Mouse (Mus musculus) ZHBTc4 (cell line): ENCODE data around the gene Tlr4.

ENCODE experiments used
- DNase-seq: peaks from one replicate; pipeline ENCODE4 v3.0.0-alpha.2; 2011; ENCODE audit warnings: low read depth, low spot score

Tlr4 gene

DNA sequence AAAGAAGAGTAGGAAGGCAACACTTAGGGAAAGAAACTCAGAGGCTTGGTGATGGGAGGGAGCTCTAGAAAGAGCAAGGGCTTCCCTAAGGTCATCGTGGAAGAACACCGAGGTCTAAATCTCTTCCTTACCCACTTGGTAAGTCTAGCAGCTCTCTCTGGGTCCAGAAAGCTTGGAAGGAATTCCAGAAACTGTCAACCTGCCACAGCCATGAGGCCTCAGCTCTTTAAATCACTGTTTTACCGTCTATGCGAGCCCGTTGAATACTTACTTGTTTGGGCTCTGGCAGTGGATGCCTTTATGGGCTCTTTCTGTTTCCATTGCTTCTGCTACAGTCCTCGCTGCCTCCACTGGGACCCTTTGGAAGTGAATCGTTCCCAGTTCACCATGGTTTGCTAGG lies 67.6 kb downstream of the Tlr4 start:
- no peak for DNase-seq

DNA sequence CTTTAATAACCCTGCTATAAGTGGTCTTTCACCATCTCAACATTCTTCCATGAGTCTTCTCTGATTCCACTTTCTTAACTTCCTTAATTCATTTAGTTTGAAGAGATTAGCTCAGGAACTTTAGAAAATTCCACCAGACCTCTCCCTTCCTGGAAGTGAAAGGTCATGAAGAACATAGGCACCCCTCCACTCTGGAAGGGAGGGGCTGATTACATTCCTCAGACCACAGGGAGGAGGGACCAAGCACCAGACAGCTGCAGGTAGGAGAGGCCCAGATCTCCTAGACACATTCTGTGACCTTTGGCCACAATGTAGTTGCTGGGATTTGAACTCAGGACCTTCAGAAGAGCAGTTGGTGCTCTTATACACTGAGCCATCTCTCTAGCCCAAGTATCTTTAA lies 72.7 kb downstream of the Tlr4 start:
- peak; percentile 55 for DNase-seq

DNA sequence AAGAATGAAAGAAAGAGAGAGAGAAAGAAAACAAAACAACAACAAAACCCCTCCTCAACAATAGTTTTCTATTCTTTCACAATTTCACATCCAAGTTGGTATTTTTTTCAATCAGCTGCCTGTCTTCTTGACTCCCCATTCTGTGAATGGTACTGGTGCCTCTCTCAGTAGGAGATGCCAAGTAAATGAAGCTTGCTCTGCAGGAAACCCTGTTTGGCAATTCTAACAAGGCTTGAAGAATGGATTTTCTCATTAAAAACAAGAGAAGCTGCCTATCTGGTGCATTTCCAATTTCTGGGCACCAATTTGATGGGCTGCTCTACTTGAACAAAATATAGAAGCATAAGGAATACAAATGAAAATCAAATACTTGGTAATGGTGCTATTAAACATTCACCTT lies 74.1 kb downstream of the Tlr4 start:
- DNase-seq: no peak

DNA sequence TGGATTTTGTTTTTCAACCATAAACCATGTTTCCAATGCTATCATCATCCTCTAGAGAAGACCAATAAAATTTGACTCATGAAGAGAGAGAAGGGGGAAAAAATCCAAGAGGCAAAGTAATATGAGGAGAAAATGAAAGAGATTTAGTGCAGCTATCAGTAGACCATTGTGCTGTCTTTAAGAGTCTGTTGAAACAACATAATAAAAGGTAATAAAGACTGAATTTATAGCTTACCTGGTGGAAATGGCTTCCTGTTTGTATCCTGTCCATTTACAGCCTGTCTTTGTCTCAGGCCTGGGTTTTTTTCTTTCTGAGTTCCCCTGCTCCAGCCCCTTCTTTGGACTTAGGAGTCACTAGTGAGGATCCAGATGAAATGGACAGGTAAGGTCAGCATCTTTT lies 81.0 kb downstream of the Tlr4 start:
- DNase-seq: no peak

DNA sequence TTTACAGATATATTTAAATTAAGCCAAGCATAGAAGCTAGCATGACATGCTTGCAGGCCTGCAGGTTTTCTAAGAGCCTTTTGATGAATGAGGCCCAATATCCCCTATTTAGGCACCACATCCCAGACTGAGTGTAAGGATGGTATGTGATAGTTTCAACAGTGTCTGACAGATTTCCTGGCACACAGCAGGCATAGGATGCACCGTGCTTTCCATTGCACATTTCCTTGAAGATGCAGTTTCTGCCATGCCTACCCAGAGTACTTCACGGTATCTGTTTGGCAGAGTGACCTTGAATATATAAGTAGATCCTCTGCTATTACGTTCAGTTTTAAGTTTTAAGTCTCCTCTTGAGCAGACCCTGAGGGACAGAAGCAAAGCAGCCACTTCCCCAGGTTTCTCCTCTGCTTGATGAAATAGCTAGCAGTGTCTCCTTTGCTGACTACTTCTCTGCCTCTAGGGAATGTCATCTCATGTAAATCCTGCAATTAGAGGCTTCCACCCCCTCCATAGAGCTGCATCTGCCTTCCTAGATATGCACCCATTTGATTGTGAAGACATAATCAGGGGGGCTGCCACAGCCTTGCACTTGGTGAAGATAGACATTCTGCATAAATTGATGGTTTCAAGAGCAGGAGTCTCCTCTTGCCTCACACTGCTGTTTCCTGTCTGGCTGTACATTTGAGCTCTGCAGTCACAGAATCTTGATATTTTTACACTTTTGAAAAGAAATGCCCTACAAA lies 92.4 kb downstream of the Tlr4 start:
- no peak for DNase-seq

DNA sequence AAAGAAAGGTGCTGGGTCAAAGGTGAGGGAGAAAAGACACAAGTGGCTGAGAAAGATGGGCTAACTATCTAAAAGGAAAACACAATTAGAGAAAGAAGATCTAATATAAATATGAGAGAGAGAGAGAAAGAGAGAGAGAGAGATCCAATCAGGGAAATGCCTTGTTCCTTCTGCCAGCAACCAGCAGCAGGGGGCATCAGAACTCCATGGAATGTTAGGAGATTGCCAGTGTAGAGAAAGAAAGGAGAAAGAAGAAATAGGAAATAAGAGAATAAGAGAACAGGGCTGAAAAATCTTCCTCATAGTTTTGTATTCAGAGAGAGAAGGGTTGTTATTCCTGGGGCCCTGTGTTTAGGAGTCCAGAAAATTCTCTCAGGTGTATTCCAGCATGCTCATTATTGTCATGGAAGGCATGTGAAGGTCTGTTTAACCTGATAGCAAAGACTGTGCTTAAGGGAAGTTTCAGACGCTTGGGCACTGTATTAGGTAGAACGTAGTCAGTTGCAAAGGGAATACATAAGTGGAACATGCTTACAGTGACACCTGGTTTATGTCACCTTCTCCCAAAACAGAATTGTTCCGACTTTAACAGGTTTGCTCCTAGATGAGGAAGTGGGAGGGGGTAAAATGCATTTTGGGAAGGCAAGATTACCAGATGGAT lies 96.4 kb downstream of the Tlr4 start:
- DNase-seq: no peak

DNA sequence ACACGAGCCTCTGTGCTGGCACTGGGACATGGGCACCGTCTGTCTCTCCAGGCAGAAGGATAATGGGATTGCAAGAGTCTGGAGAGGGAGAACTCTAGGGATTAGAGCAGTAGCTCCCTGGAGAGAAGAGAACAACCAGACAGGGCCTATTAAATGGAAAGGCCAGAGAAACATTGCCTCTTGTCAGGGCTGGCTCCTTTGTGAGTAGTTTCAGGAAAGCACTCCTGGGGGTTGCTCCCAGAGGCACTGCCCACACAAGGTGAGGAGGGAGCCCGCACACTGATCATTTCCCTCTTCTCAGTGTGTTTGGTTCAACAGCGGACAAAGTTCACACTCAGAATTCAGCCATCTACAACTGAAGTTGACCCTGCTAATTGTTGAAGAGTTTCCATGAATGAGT lies 98.7 kb downstream of the Tlr4 start:
- no peak for DNase-seq

DNA sequence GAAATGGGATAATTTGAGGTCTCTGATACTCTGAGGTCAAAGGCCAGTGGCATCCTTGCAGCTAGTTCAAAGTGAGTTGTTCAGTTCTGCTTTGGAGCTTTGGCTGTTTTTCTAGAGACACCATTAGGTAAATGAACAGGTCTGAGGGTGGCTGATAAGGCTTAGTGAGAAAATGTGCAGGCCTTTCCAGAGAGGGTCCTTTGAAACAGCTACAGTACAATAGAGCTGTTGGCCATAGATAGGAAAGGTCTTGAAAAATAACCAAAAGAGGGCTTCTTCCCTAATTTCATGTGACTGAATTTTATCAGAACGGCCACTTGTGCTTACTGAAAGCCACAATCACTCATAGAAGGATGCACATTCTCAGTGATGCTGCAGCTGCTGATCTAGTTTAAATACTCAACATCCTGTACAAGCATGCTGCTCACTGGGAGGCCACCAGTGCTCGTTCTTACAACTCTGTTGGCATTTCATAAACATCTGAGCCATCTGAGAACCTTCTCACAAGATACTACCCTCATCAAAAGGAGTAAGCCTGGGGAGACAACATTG lies 100.2 kb downstream of the Tlr4 start:
- DNase-seq: no peak

DNA sequence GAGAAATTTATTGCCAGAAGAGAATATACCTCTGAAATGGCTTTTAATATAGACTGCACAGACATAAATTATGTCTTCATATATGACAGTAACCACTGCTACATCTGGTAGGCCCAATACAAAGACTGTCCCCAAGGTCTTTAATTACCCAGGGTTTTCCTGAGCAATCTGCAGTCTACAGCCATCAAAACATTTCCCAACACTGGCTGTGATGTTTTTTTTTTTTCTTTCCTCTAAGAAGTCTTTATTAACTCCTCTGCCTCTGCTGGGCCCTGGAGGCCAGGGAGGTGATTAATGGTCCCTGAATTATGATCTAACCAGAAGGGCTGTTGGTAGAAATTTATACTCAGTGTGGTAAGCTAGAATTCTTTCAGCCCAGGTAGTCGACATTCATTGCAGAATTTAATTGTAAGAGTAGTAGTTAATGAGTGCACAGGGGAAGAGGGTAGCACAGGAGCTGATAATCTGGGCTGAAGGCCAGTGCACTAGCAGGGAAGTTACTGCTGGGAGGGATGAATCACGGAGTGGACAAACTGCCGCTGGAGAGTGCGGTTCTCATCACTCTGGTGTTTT lies 111.2 kb downstream of the Tlr4 start:
- DNase-seq: no peak

DNA sequence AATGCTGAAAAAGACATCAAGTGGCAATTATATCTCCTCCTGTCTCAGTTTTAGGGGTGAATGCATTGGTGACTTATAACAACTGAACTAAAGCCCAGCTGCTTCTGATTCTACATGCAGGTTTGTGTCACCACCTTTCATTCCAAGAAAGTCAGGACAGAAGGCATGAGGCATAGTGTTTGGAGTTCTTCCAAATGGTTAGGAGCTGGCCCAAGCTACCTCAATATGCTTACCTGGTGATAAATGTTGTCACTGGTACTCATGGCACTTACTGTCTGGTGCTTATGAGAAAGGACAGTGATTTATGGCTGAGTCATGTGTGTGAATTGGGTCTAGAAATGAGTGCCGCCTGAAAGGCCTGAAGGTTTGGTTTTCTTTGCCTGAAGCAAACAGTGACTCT lies 114.5 kb downstream of the Tlr4 start:
- no peak for DNase-seq

DNA sequence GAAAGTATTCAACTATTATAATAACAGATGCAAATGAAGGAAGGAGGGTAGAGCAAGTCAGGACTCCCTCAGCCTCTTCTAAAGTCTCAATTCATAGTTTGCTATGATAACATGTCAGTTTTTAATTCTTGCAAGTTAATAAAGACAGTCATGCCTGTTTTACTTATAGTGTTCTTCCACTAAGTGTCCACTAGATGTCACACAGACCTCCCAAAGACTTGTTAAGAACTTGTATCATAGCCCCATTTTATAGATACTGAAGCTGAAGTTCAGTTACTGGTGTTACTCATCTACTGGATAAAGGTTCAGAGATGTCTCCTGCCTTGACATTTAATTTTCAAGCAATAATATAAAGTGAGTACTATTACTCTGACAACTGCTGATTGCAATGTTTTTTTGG lies 116.3 kb downstream of the Tlr4 start:
- peak; percentile 16 for DNase-seq

DNA sequence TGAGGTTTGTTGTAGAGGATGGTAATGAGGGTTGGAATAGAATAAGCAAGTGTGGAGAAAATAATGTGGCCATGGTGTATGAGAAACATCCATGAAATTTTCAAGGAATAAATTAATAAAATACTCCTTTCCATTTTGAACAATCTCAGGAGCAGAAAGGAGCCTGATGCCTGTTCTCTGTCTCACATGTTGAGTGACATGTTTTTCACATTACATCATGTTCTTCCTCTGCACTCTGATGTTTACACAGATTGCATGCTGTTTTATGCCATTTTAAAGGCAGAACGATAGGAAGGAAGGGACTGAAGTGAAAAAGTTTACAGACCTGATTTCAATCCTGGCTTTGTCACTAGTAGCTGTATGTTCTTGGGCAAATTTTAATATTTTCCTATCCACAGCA lies 120.3 kb downstream of the Tlr4 start:
- DNase-seq: no peak

DNA sequence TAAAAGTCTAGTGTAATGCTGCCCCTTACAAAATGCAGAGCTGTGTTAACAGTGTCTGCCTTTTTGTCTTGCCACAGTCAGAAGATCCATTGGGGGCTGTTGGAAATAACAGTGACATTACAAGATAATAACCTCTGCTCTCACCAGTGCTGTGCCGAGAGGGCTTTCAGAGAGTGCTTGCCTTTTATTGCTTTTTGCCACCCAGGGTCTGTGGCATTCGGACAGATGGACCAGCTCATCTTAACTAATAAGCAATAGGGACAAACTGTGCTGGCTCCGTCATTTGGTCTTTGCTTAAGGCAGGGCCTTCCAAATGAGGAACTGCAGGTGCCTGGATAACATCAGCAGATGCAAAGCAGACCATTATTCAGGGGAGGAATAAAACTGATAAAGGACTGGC lies 147.5 kb downstream of the Tlr4 start:
- no peak for DNase-seq
